Mouse (Mus musculus) embryonic facial prominence, embryonic 14.5 days (tissue): ENCODE measurements at regions not wholly inside any gene's neighbourhood (a gene's known extent, or its start where the extent isn't known, plus 50 kb on each side); places are given as distances from the start of the nearest gene placed in this dataset.

Source experiments
- ATAC-seq: fragments of 200-750 bp; cut with Nextera tagmentation; 2 replicates; pipeline ENCODE4 v1.8.0; 2017; ENCODE audit warnings: low read depth, moderate number of reproducible peaks, moderate TSS enrichment
- DNase-seq: peaks from one replicate; pipeline ENCODE4 v3.0.0-alpha.2; 2015; ENCODE audit warnings: low spot score
- H3K27ac ChIP-seq: fragments of 300-500 bp; sonication (generic); replicated peaks from 2 replicates; pipeline ENCODE4 v1.5.1; 2014; ENCODE audit warnings: low read depth, mild to moderate bottlenecking, low read length, moderate library complexity
- H3K27me3 ChIP-seq: fragments of 300-500 bp; sonication (generic); replicated peaks from 2 replicates; pipeline ENCODE4 v1.6.1; 2014; ENCODE audit warnings: low read length; ENCODE audit not compliant: control insufficient read depth, insufficient read depth
- H3K36me3 ChIP-seq: fragments of 300-500 bp; sonication (generic); 2 replicates; pipeline ENCODE4 v1.6.1; 2014; ENCODE audit warnings: low read length, mixed read lengths; ENCODE audit not compliant: control insufficient read depth, insufficient read depth
- H3K4me1 ChIP-seq: fragments of 300-500 bp; sonication (generic); 2 replicates; pipeline ENCODE4 v1.6.1; 2014; ENCODE audit warnings: antibody characterized with exemption, low read length; ENCODE audit not compliant: control insufficient read depth, insufficient read depth
- H3K4me2 ChIP-seq: fragments of 300-500 bp; sonication (generic); 2 replicates; pipeline ENCODE4 v1.6.1; 2014; ENCODE audit warnings: low read depth, mild to moderate bottlenecking, low read length, moderate library complexity, mixed read lengths
- H3K4me3 ChIP-seq: fragments of 300-500 bp; sonication (generic); 2 replicates; pipeline ENCODE4 v1.5.1; 2014; ENCODE audit warnings: low read depth, mild to moderate bottlenecking, low read length
- H3K9ac ChIP-seq: fragments of 300-500 bp; sonication (generic); 2 replicates; pipeline ENCODE4 v1.6.1; 2014; ENCODE audit warnings: low read depth, mild to moderate bottlenecking, low read length, moderate library complexity, mixed read lengths
- H3K9me3 ChIP-seq: fragments of 300-500 bp; sonication (generic); 2 replicates; pipeline ENCODE4 v1.6.1; 2016; ENCODE audit warnings: low read length; ENCODE audit not compliant: control insufficient read depth
- WGBS: fragments of 180-500 bp; shearing (Covaris S2); extraction: QIAGEN DNeasy Blood & Tissue Kit; methylation state at CpG from one replicate; pipeline ENCODE4 v1.1.7; 2014; 5-methylcytosine and 5-hydroxymethylcytosine counted together

- 27% methylated on average over 20 of the region's 20 CpGs for WGBS
- Histone ChIP-seq H3K9me3 (no peaks in the 10 kb centered on the region), H3K4me1 (peaks cover 4% of the 10 kb centered on the region; the same call in 1 of the 2 replicates), H3K9ac (no peak overlapping the region; the same call in 1 of the 2 replicates), H3K27me3 (no peaks in the 10 kb centered on the region), H3K4me3 (peak overlapping the region; percentile 29), H3K36me3 (no peaks in the 10 kb centered on the region), H3K27ac (no peak overlapping the region), H3K4me2 (peak overlapping the region; percentile 49)
- peak; percentile 95 for ATAC-seq
- DNase-seq, result peak; percentile 88
Measured at GRCm38 (mm10) chr3:121104571-121105407, 66.7 kb downstream of the Rwdd3 start.

GRCm38 (mm10) chr3:121102871-121103270 lies 68.6 kb downstream of the Rwdd3 start:
- Histone ChIP-seq H3K9ac (no peak overlapping the region), H3K27ac (no peak overlapping the region), H3K27me3 (no peaks in the 10 kb centered on the region), H3K4me1 (peaks cover 4% of the 10 kb centered on the region; the same call in 1 of the 2 replicates), H3K4me2 (no peak overlapping the region), H3K9me3 (no peaks in the 10 kb centered on the region), H3K36me3 (no peaks in the 10 kb centered on the region), H3K4me3 (no peak overlapping the region)
- DNase-seq (no peak), ATAC-seq (no peak)
- 63% methylated on average over 11 of the region's 11 CpGs for WGBS

- H3K4me2 ChIP-seq, result no peak overlapping the region
- no peaks in the 10 kb centered on the region for H3K27me3 ChIP-seq
- peaks cover 4% of the 10 kb centered on the region; the same call in 1 of the 2 replicates for H3K4me1 ChIP-seq
- no peak overlapping the region for H3K4me3 ChIP-seq
- no peak overlapping the region for H3K9ac ChIP-seq
- H3K9me3 ChIP-seq, result no peaks in the 10 kb centered on the region
- H3K36me3 ChIP-seq, result no peaks in the 10 kb centered on the region
- ATAC-seq (no peak), DNase-seq (no peak)
- 72% methylated on average over 1 of the region's 1 CpGs for WGBS
- H3K27ac ChIP-seq, result no peak overlapping the region
Measured at GRCm38 (mm10) chr3:121102120-121102519, 69.4 kb downstream of the Rwdd3 start.

- Histone ChIP-seq H3K27ac (no peak overlapping the region), H3K27me3 (no peaks in the 10 kb centered on the region), H3K36me3 (no peaks in the 10 kb centered on the region), H3K9ac (no peak overlapping the region), H3K4me3 (no peak overlapping the region), H3K9me3 (no peaks in the 10 kb centered on the region), H3K4me1 (peaks cover 4% of the 10 kb centered on the region; the same call in 1 of the 2 replicates), H3K4me2 (no peak overlapping the region)
- DNase-seq (no peak), ATAC-seq (no peak)
- WGBS, result 68% methylated on average over 8 of the region's 8 CpGs
Measured at GRCm38 (mm10) chr3:121100211-121100860, 71.2 kb downstream of the Rwdd3 start.

- no peak for ATAC-seq
- no peak overlapping the region for H3K9ac ChIP-seq
Measured at GRCm38 (mm10) chr3:121093509-121093908, 78.0 kb downstream of the Rwdd3 start.

GRCm38 (mm10) chr3:121088724-121089123 lies 82.8 kb downstream of the Rwdd3 start:
- H3K4me2 ChIP-seq, result no peak overlapping the region
- no peak for ATAC-seq
- DNase-seq, result no peak
- no peaks in the 10 kb centered on the region for H3K9me3 ChIP-seq
- H3K36me3 ChIP-seq, result no peaks in the 10 kb centered on the region
- H3K4me1 ChIP-seq, result no peaks in the 10 kb centered on the region
- no peak overlapping the region for H3K4me3 ChIP-seq
- H3K27me3 ChIP-seq, result no peaks in the 10 kb centered on the region
- no peak overlapping the region for H3K27ac ChIP-seq
- WGBS, result 76% methylated on average over 5 of the region's 5 CpGs
- no peak overlapping the region for H3K9ac ChIP-seq

More at GRCm38 (mm10) chr3:121093509-121093908, 78.0 kb downstream of the Rwdd3 start:
- 49% methylated on average over 6 of the region's 6 CpGs for WGBS
- Histone ChIP-seq H3K4me2 (no peak overlapping the region), H3K9me3 (no peaks in the 10 kb centered on the region), H3K4me3 (no peak overlapping the region), H3K36me3 (no peaks in the 10 kb centered on the region), H3K27me3 (no peaks in the 10 kb centered on the region), H3K27ac (no peak overlapping the region), H3K4me1 (no peaks in the 10 kb centered on the region)
- DNase-seq, result peak; percentile 66

- H3K27me3 ChIP-seq, result no peaks in the 10 kb centered on the region
- DNase-seq (no peak), ATAC-seq (no peak)
- H3K4me1 ChIP-seq, result no peaks in the 10 kb centered on the region
- H3K9me3 ChIP-seq, result no peaks in the 10 kb centered on the region
- H3K9ac ChIP-seq, result no peak overlapping the region
- no peak overlapping the region for H3K4me2 ChIP-seq
- no peaks in the 10 kb centered on the region for H3K36me3 ChIP-seq
- WGBS, result 72% methylated on average over 5 of the region's 5 CpGs
- H3K4me3 ChIP-seq, result no peak overlapping the region
- no peak overlapping the region for H3K27ac ChIP-seq
Measured at GRCm38 (mm10) chr3:121068676-121069075, 102.8 kb downstream of the Rwdd3 start.

- WGBS, result 74% methylated on average over 9 of the region's 9 CpGs
- no peaks in the 10 kb centered on the region for H3K36me3 ChIP-seq
- H3K27me3 ChIP-seq, result no peaks in the 10 kb centered on the region
- H3K9ac ChIP-seq, result no peak overlapping the region
- no peak overlapping the region for H3K27ac ChIP-seq
- H3K4me3 ChIP-seq, result no peak overlapping the region
- DNase-seq (no peak), ATAC-seq (no peak)
- no peaks in the 10 kb centered on the region for H3K9me3 ChIP-seq
- no peak overlapping the region for H3K4me2 ChIP-seq
- no peaks in the 10 kb centered on the region for H3K4me1 ChIP-seq
Measured at GRCm38 (mm10) chr3:121035904-121036549, 135.5 kb downstream of the Rwdd3 start.
